Mouse (Mus musculus) liver, adult 2 months (tissue): ENCODE data around the gene Cacng2. TPM values are rescaled to one million over a fixed set of nuclear protein-coding genes. Genes with fewer than 3 reads are reported as not detected.

Experiments used
- DNase-seq: peaks from one replicate; pipeline ENCODE4 v3.0.0-alpha.2; 2011; ENCODE audit warnings: low read depth, low spot score; ENCODE audit errors: extremely low read depth
- H3K27ac ChIP-seq: fragments of 200-500 bp; replicated peaks from 2 replicates; pipeline ENCODE4 v1.5.1; 2012; ENCODE audit warnings: low read depth, mild to moderate bottlenecking, control low read depth, inconsistent platforms, low read length; ENCODE audit not compliant: insufficient read depth
- H3K27me3 ChIP-seq: fragments of 200-500 bp; 2 replicates; pipeline ENCODE4 v1.6.1; 2012; ENCODE audit warnings: mild to moderate bottlenecking, moderate library complexity, low read length, inconsistent platforms; ENCODE audit not compliant: control insufficient read depth, insufficient read depth
- H3K36me3 ChIP-seq: fragments of 200-500 bp; 2 replicates; pipeline ENCODE4 v1.6.1; 2012; ENCODE audit warnings: low read length, inconsistent platforms; ENCODE audit not compliant: control insufficient read depth, insufficient read depth
- H3K4me1 ChIP-seq: fragments of 200-500 bp; 2 replicates; pipeline ENCODE4 v1.6.1; 2011; ENCODE audit warnings: low read length; ENCODE audit not compliant: control insufficient read depth, insufficient read depth
- H3K4me3 ChIP-seq: fragments of 200-500 bp; 2 replicates; pipeline ENCODE4 v1.5.1; 2011; ENCODE audit warnings: low read depth, mild to moderate bottlenecking, control low read depth, low read length, moderate library complexity; ENCODE audit not compliant: insufficient read depth
- H3K79me2 ChIP-seq: fragments of 200-500 bp; 2 replicates; pipeline ENCODE4 v1.6.1; 2012; ENCODE audit warnings: inconsistent platforms, mild to moderate bottlenecking, low read length, moderate library complexity; ENCODE audit not compliant: control insufficient read depth, insufficient read depth
- H3K9ac ChIP-seq: fragments of 200-500 bp; 2 replicates; pipeline ENCODE4 v1.6.1; 2012; ENCODE audit warnings: low read depth, mild to moderate bottlenecking, control low read depth, inconsistent platforms, low read length
- CTCF ChIP-seq: fragments of 200-500 bp; IDR thresholded peaks from 2 replicates; pipeline ENCODE4 v1.5.1; 2011; ENCODE audit warnings: low read depth, low read length, control low read depth
- POLR2A ChIP-seq: fragments of 200-500 bp; IDR thresholded peaks from 2 replicates; pipeline ENCODE4 v1.6.1; 2011; ENCODE audit warnings: low read length, control low read depth; ENCODE audit not compliant: insufficient read depth; ENCODE audit errors: extremely low read depth
- WGBS: fragments of 180-500 bp; shearing (Covaris S2); methylation state at CpG from one replicate; pipeline ENCODE4 v1.1.7; 2018; 5-methylcytosine and 5-hydroxymethylcytosine counted together
- polyA plus RNA-seq: library from polyadenylated mRNA; depleted of rRNA; stranded (reverse); fragments of >200 nt; gene quantifications from 2 replicates; pipeline ENCODE4 v1.2.3, GENCODE M21; 2012
- total RNA-seq: library from RNA; depleted of rRNA; stranded (reverse); fragments of >200 nt; gene quantifications from 2 replicates; pipeline ENCODE4 v1.2.3, GENCODE M21; 2014

Cacng2 gene
- total and polyA plus RNA-seq, 2 experiments: not detected

DNA sequence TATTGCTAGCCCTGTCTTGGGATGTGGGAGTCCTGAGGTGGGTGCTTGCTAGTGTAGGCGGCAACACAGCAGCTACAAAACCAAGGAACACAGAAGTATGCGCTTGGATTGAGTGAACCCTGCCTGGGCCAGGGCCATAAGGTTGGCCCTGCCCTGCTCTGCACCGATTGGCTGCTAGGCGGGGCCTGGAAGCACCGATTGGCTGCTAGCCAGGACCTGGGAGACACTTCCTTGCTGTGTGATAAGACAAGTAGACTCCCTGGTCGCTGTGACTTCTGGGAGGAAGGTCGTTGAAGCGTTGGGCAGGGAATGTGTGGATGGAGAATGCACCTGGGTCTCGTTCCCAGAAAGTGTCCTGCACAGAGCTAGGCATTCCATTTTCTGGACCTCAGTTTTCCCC, 115.9 kb downstream of the Cacng2 start:
- WGBS: 30% methylated on average over 9 of the region's 9 CpGs
- Histone ChIP-seq H3K9ac (no peak overlapping the region), H3K27me3 (no peaks in the 10 kb centered on the region), H3K27ac (no peak overlapping the region), H3K4me3 (no peak overlapping the region), H3K79me2 (no peaks in the 10 kb centered on the region), H3K36me3 (no peaks in the 10 kb centered on the region), H3K4me1 (no peaks in the 10 kb centered on the region)
- TF ChIP-seq CTCF (no peak), POLR2A (no peak)
- DNase-seq: peak; percentile 15

DNA sequence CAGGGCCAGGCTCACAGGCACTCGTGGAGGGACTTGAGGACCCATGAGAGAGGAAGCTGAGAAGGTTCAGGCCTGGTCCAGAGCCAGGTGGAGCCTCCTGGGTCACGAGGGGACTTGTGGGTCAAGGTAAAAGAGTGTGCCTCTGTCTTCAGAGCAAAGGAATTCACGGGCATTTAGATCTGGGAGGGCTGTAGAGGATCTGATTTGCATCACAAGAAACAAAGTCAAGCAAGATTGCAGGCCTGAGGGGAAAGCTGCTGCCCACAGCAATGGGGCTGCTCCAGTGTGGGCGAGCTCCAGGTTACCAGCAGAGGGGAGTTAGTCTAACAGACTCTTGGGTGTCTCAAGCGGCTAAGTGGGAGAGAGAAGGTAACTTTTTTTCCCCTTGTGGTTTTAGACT, 118.4 kb downstream of the Cacng2 start:
- DNase-seq: no peak
- TF ChIP-seq POLR2A: no peak
- TF ChIP-seq CTCF: no peak
- H3K9ac ChIP-seq: no peak overlapping the region

DNA sequence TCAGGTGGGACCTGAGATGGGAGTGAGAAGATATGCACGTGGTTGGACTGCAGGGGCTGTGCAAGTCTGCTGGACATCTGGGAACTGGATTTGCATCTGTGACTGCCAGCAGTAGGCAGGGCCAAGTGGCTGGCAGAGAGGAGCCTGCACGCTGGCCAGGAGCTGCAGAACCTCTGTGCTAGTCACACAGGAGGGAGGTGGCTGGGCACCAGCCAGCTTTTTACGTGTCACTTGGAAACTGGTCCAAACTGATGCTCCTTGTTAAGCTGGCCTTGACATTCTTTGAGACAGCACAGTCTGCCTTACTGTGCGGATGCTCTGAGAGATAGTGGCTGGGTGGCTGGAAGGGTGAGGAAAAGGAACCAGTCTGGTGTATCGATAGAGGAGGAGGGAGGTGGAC, 131.3 kb downstream of the Cacng2 start:
- TF ChIP-seq CTCF (no peak), POLR2A (no peak)
- Histone ChIP-seq H3K4me1 (no peaks in the 10 kb centered on the region), H3K36me3 (no peaks in the 10 kb centered on the region), H3K27me3 (no peaks in the 10 kb centered on the region), H3K27ac (no peak overlapping the region), H3K9ac (no peak overlapping the region), H3K79me2 (no peaks in the 10 kb centered on the region), H3K4me3 (no peak overlapping the region)
- no peak for DNase-seq
- 53% methylated on average over 5 of the region's 5 CpGs for WGBS

More for the DNA sequence above, 118.4 kb downstream of the Cacng2 start:
- Histone ChIP-seq H3K79me2 (no peaks in the 10 kb centered on the region), H3K4me3 (no peak overlapping the region), H3K36me3 (no peaks in the 10 kb centered on the region), H3K27ac (no peak overlapping the region), H3K27me3 (no peaks in the 10 kb centered on the region), H3K4me1 (no peaks in the 10 kb centered on the region)
- WGBS: 40% methylated on average over 5 of the region's 5 CpGs

DNA sequence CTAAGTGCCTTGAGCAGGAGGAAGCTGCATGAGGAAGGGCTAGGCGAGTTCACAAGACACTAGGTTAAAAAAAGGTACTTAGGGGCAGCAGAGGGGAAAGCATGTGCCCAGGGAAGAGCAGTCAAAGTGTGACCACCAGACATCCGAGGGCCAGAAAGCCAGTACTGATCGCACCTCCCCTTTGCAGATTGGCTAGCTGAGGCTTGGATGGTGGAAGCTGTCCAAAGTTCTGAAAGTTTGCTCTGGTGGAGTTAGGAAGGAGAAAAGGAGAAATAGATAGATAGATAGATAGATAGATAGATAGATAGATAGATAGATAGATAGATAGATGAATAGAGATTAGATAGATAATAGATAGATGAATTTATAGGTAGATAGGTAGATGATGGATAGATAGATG, 136.4 kb downstream of the Cacng2 start:
- 20% methylated on average over 3 of the region's 3 CpGs for WGBS
- no peak overlapping the region for H3K27ac ChIP-seq
- H3K79me2 ChIP-seq: no peaks in the 10 kb centered on the region
- H3K36me3 ChIP-seq: no peaks in the 10 kb centered on the region
- DNase-seq: no peak
- H3K4me1 ChIP-seq: no peaks in the 10 kb centered on the region
- H3K27me3 ChIP-seq: no peaks in the 10 kb centered on the region
- TF ChIP-seq CTCF (no peak), POLR2A (no peak)
- H3K4me3 ChIP-seq: no peak overlapping the region
- H3K9ac ChIP-seq: no peak overlapping the region

DNA sequence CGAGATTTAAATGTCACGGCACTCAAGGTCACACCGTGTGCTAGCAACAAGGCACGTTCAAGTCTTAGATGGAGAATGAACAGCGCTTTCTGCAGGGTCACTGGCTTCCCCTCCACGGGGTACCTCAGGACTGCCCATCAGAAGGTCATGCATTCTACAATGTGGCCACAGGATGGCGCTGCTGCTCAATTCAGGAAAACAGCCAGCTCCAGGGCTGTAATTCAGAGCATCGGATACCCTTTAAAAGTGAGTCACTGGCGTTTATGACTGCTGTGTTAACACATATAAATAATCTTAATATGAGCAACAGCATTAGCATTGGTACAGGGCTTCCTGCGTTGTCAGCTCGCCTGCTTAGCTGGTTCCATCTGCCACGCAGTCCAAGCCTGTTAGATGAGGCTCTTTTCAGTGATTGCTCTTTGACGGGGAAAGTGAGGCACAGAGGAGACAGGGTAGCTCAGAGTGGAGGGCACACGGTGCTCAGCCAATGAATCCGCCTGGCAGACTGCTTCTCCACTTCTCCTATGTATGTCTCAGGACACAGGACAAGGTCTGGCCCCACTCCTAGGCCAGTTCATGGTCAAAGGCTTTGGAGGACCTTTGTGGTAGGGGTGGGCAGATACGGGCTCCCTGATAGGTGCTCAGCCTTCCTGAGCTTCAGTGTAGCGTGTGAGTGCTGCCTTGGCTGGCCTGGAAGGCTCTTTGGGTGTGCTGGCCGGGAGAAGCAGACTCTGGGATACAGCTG, 137.5 kb downstream of the Cacng2 start:
- 34% methylated on average over 18 of the region's 18 CpGs for WGBS
- H3K79me2 ChIP-seq: no peaks in the 10 kb centered on the region
- no peaks in the 10 kb centered on the region for H3K36me3 ChIP-seq
- H3K9ac ChIP-seq: no peak overlapping the region
- TF ChIP-seq POLR2A (no peak), CTCF (peak; percentile 78)
- no peak overlapping the region for H3K4me3 ChIP-seq
- no peak for DNase-seq
- no peak overlapping the region for H3K27ac ChIP-seq
- no peaks in the 10 kb centered on the region for H3K4me1 ChIP-seq
- H3K27me3 ChIP-seq: no peaks in the 10 kb centered on the region

DNA sequence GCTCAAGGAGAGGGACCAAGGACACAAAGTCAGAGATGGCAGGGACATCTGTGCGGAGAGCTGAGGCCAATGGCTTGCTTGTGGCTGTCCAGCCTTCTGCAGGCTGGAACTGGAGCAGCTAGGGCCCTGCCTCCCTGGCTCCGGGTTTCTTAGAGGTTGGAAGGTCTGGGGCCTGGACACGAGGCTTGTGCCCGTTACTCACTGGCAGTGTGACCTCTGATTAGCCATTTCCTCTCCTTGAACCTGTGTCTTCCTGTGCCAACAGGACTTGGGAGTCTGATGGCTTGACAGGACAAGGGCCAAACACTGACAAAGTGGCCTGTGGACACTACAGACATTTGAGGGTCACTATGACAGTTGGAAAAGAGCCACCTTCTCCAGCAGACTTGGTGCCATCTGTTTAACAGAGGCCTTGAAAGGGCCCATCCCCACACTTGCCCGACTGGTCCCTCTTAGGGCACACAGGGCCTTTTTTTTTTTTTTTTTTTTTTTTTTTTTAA, 138.6 kb downstream of the Cacng2 start:
- H3K79me2 ChIP-seq: no peaks in the 10 kb centered on the region
- no peaks in the 10 kb centered on the region for H3K27me3 ChIP-seq
- no peak overlapping the region for H3K9ac ChIP-seq
- WGBS: 62% methylated on average over 5 of the region's 5 CpGs
- no peak for TF ChIP-seq POLR2A
- no peak for TF ChIP-seq CTCF
- H3K36me3 ChIP-seq: no peaks in the 10 kb centered on the region
- no peaks in the 10 kb centered on the region for H3K4me1 ChIP-seq
- no peak for DNase-seq
- no peak overlapping the region for H3K27ac ChIP-seq
- no peak overlapping the region for H3K4me3 ChIP-seq
